Mouse (Mus musculus) mammary gland, adult 2 months (tissue): Measurements from ENCODE around the gene Rasl11b. TPM values are rescaled to one million over a fixed set of nuclear protein-coding genes. Genes with fewer than 3 reads are reported as not detected.

Experiments used
- polyA plus RNA-seq: library from polyadenylated mRNA; depleted of rRNA; stranded (reverse); fragments of >200 nt; gene quantifications from 2 replicates; pipeline ENCODE4 v1.2.3, GENCODE M21; 2012; ENCODE audit warnings: low replicate concordance; rRNA removed

Rasl11b gene
- polyA plus RNA-seq: 9.4 and 13.2 TPM in 2 replicates

DNA sequence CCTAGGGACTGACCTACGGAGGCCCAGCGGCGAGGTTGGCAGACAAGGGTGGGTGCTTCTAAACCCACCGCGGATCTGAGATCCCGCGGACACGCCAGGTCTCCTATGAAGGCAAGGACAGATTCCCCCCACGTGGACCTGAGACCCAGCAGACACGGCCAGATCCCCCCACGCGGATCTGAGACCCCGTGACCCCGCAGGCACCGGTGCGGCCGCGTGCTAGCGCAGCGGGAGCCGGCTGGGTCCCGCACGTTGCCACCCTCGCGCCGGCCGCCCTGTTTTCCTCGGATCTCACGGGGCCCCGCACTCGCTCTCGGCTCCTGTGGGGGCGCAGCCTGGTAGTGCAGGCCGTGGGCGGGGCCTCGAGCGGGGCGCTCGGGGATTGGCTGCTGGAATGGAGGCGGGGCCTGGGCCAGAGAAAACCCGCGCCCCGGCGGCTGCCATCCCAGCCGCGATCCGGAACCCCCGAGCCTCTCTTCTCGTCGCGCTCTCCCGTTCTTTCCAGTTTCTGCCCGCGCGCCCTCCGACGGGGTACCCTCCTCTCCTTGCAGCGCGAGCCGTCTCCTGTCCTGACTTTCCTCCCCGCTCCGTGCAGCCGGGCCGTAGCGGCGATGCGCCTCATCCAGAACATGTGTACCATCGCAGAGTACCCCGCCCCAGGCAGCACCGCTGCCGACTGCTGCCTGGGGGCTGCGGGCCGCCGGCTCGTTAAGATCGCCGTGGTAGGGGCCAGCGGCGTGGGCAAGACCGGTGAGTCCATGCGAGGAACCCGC, at the start of gene Rasl11b:
Gene Rasl11b, plus strand, starts transcription at position 446 of the 773 bp plus-strand sequence.

Other genes with a start within 250 kb of the Rasl11b start
- 2.8 and 7.4 TPM in 2 replicates for gene Usp46, start 126.9 kb upstream of the Rasl11b start, polyA plus RNA-seq